Mouse (Mus musculus) C2C12 (cell line): ENCODE results near the gene Mon1b.

ENCODE experiments used
- CEBPB ChIP-seq: IDR thresholded peaks from one replicate; pipeline ENCODE4 v1.6.1; 2011; ENCODE audit warnings: low read depth, mild to moderate bottlenecking, control low read depth, moderate library complexity
- CTCF ChIP-seq: IDR thresholded peaks from one replicate; pipeline ENCODE4 v1.5.1; 2011; ENCODE audit not compliant: control insufficient read depth, insufficient read depth, insufficient read length
- FOSL1 ChIP-seq: IDR thresholded peaks from one replicate; pipeline ENCODE4 v1.8.0; 2011; ENCODE audit warnings: mild to moderate bottlenecking, low read length; ENCODE audit not compliant: poor library complexity, insufficient read depth, severe bottlenecking
- MAX ChIP-seq: IDR thresholded peaks from one replicate; pipeline ENCODE4 v1.6.1; 2011; ENCODE audit warnings: mild to moderate bottlenecking, control low read depth
- MYOD1 ChIP-seq: IDR thresholded peaks from one replicate; pipeline ENCODE4 v1.6.1; 2011; ENCODE audit warnings: low read depth; ENCODE audit not compliant: control insufficient read depth, insufficient read length
- MYOG ChIP-seq: IDR thresholded peaks from one replicate; pipeline ENCODE4 v1.6.1; 2011; ENCODE audit not compliant: control insufficient read depth, insufficient read length; ENCODE audit errors: extremely low read depth

GRCm38 (mm10) chr8:113643479-113644210 is 8.3 kb downstream of the Mon1b start:
- TF ChIP-seq CTCF (no peak), MYOD1 (no peak), MAX (no peak), FOSL1 (no peak), MYOG (no peak), CEBPB (no peak)
